Mouse (Mus musculus) stomach, postnatal 0 days (tissue): ENCODE results near the gene Kcnh2. TPM values are rescaled to one million over a fixed set of nuclear protein-coding genes. Genes with fewer than 3 reads are reported as not detected.

Experiments used
- ATAC-seq: fragments of 200-750 bp; cut with Nextera tagmentation; 2 replicates; pipeline ENCODE4 v1.8.0; 2017; ENCODE audit not compliant: low FRiP score, low TSS enrichment
- DNase-seq: peaks from one replicate; pipeline ENCODE4 v3.0.0-alpha.2; 2016; ENCODE audit warnings: low spot score
- H3K27ac ChIP-seq: fragments of 300-500 bp; sonication (generic); replicated peaks from 2 replicates; pipeline ENCODE4 v1.5.1; 2014; ENCODE audit warnings: mild to moderate bottlenecking, control low read depth
- H3K27me3 ChIP-seq: fragments of 300-500 bp; sonication (generic); 2 replicates; pipeline ENCODE4 v1.6.1; 2014; ENCODE audit warnings: low read length; ENCODE audit not compliant: control insufficient read depth, insufficient read depth
- H3K36me3 ChIP-seq: fragments of 300-500 bp; sonication (generic); 2 replicates; pipeline ENCODE4 v1.6.1; 2014; ENCODE audit warnings: low read length, mixed read lengths; ENCODE audit not compliant: control insufficient read depth, insufficient read depth
- H3K4me1 ChIP-seq: fragments of 300-500 bp; sonication (generic); replicated peaks from 2 replicates; pipeline ENCODE4 v1.6.1; 2014; ENCODE audit warnings: antibody characterized with exemption; ENCODE audit not compliant: control insufficient read depth, insufficient read depth
- H3K4me2 ChIP-seq: fragments of 300-500 bp; sonication (generic); replicated peaks from 2 replicates; pipeline ENCODE4 v1.6.1; 2014; ENCODE audit warnings: low read depth, mild to moderate bottlenecking, control low read depth, moderate library complexity
- H3K4me3 ChIP-seq: fragments of 300-500 bp; sonication (generic); 2 replicates; pipeline ENCODE4 v1.5.1; 2014; ENCODE audit warnings: low read depth, low read length, control low read depth
- H3K9ac ChIP-seq: fragments of 300-500 bp; sonication (generic); 2 replicates; pipeline ENCODE4 v1.6.1; 2014; ENCODE audit warnings: mild to moderate bottlenecking, low read length, control low read depth, mixed read lengths
- H3K9me3 ChIP-seq: fragments of 300-500 bp; sonication (generic); 2 replicates; pipeline ENCODE4 v1.6.1; 2016; ENCODE audit warnings: low read length; ENCODE audit not compliant: control insufficient read depth
- CTCF ChIP-seq: IDR thresholded peaks from 2 replicates; pipeline ENCODE4 v1.5.1; 2016; ENCODE audit warnings: antibody characterized with exemption, low read depth, mild to moderate bottlenecking, moderate library complexity
- EP300 ChIP-seq: optimal IDR thresholded peaks from 2 replicates; pipeline ENCODE3; 2016; ENCODE audit warnings: antibody characterized with exemption
- WGBS: fragments of 180-500 bp; shearing (Covaris S2); extraction: QIAGEN DNeasy Blood & Tissue Kit; methylation state at CpG from one replicate; pipeline ENCODE4 v1.1.7; 2014; 5-methylcytosine and 5-hydroxymethylcytosine counted together
- polyA plus RNA-seq: library from polyadenylated mRNA; unstranded; fragments of >200 nt; fragmentation: Nextera tagmentation; extraction: Ambion mirVana; gene quantifications from 2 replicates; pipeline ENCODE4 v1.2.1, GENCODE M21; 2015

Kcnh2 gene
- polyA plus RNA-seq, 1 experiment from 2014 or later: 3.7 TPM

GRCm38 (mm10) chr5:24334749-24335148, 16.7 kb downstream of the Kcnh2 start:
- no peak for DNase-seq
- H3K36me3 ChIP-seq: no peaks in the 10 kb centered on the region
- 22% methylated on average over 3 of the region's 3 CpGs for WGBS
- H3K27ac ChIP-seq: peak overlapping the region; percentile 71
- H3K4me3 ChIP-seq: no peak overlapping the region
- H3K9ac ChIP-seq: peak overlapping the region; percentile 35; the same call in 1 of the 2 replicates
- TF ChIP-seq EP300 (no peak), CTCF (no peak)
- H3K4me1 ChIP-seq: no peaks in the 10 kb centered on the region
- no peak overlapping the region for H3K4me2 ChIP-seq
- no peaks in the 10 kb centered on the region for H3K27me3 ChIP-seq
- ATAC-seq: peak; percentile 52; the same call in 1 of the 2 replicates
- no peaks in the 10 kb centered on the region for H3K9me3 ChIP-seq

GRCm38 (mm10) chr5:24332401-24332800, 19.0 kb downstream of the Kcnh2 start:
- no peak for DNase-seq
- Histone ChIP-seq H3K4me1 (0 out of 2 replicates have a peak, but pooled peaks cover 3% of the 10 kb centered on the region), H3K4me2 (no peak overlapping the region), H3K27ac (no peak overlapping the region), H3K36me3 (no peaks in the 10 kb centered on the region), H3K9ac (no peak overlapping the region), H3K9me3 (no peaks in the 10 kb centered on the region), H3K27me3 (no peaks in the 10 kb centered on the region), H3K4me3 (no peak overlapping the region)
- WGBS: 84% methylated on average over 4 of the region's 4 CpGs
- no peak for TF ChIP-seq CTCF
- no peak for TF ChIP-seq EP300
- no peak for ATAC-seq

- DNase-seq (no peak), ATAC-seq (no peak)
- peak overlapping the region; percentile 63 for H3K27ac ChIP-seq
Observed at GRCm38 (mm10) chr5:24329965-24330298, 21.5 kb downstream of the Kcnh2 start.

GRCm38 (mm10) chr5:24329212-24329964, 22.0 kb downstream of the Kcnh2 start:
- ATAC-seq: peak; percentile 79
- WGBS: 6% methylated on average over 24 of the region's 27 CpGs
- Histone ChIP-seq H3K9me3 (no peaks in the 10 kb centered on the region), H3K4me1 (0 out of 2 replicates have a peak, but pooled peaks cover 3% of the 10 kb centered on the region), H3K4me2 (peak overlapping the region; percentile 62), H3K4me3 (peak overlapping the region; percentile 13; the same call in 1 of the 2 replicates), H3K27me3 (no peaks in the 10 kb centered on the region), H3K27ac (peak overlapping the region; percentile 67), H3K36me3 (no peaks in the 10 kb centered on the region), H3K9ac (peak overlapping the region; percentile 35; the same call in 1 of the 2 replicates)
- TF ChIP-seq EP300 (no peak), CTCF (peak; percentile 1; the same call in 1 of the 2 replicates)
- peak; percentile 76 for DNase-seq

More at GRCm38 (mm10) chr5:24329965-24330298, 21.5 kb downstream of the Kcnh2 start:
- WGBS: 40% methylated on average over 5 of the region's 5 CpGs
- 0 out of 2 replicates have a peak, but pooled peaks cover 3% of the 10 kb centered on the region for H3K4me1 ChIP-seq
- H3K9me3 ChIP-seq: no peaks in the 10 kb centered on the region
- no peak overlapping the region for H3K9ac ChIP-seq
- no peaks in the 10 kb centered on the region for H3K27me3 ChIP-seq
- H3K4me3 ChIP-seq: no peak overlapping the region
- no peak for TF ChIP-seq CTCF
- no peak for TF ChIP-seq EP300
- no peaks in the 10 kb centered on the region for H3K36me3 ChIP-seq
- H3K4me2 ChIP-seq: no peak overlapping the region

GRCm38 (mm10) chr5:24328813-24329211, 22.6 kb downstream of the Kcnh2 start:
- no peak for TF ChIP-seq EP300
- no peak for TF ChIP-seq CTCF
- H3K4me1 ChIP-seq: 0 out of 2 replicates have a peak, but pooled peaks cover 3% of the 10 kb centered on the region
- peak overlapping the region; percentile 13; the same call in 1 of the 2 replicates for H3K4me3 ChIP-seq
- H3K9ac ChIP-seq: peak overlapping the region; percentile 35; the same call in 1 of the 2 replicates
- H3K27me3 ChIP-seq: no peaks in the 10 kb centered on the region
- DNase-seq: no peak
- H3K36me3 ChIP-seq: no peaks in the 10 kb centered on the region
- no peaks in the 10 kb centered on the region for H3K9me3 ChIP-seq
- 65% methylated on average over 6 of the region's 6 CpGs for WGBS
- peak overlapping the region; percentile 62 for H3K4me2 ChIP-seq
- H3K27ac ChIP-seq: peak overlapping the region; percentile 67
- ATAC-seq: no peak
